Mouse (Mus musculus): Measurements from ENCODE around the gene Casq2.

- TF ChIP-seq POLR2A (IDR thresholded peaks at IDR 0.05; ENCODE audit: insufficient read length, low read depth), result no peak
- no peak for TF ChIP-seq POLR2AphosphoS2 (IDR thresholded peaks at IDR 0.05; ENCODE audit: insufficient read length, low read depth)
Observed at GRCm38 (mm10) chr3:102084833-102085491, 1.3 kb upstream of the Casq2 start.

Data from myocyte (in vitro differentiated cells).